Mouse (Mus musculus): ENCODE measurements around the gene Olr1. TPM values are rescaled to one million over a fixed set of nuclear protein-coding genes. Genes with fewer than 3 reads are reported as not detected.

Gene Olr1
- total RNA-seq, 2 experiments from 2014 or later = 10.0 to 13.9 TPM

Other genes starting within 250 kb of the Olr1 start
- gene Cd69, start 231.7 kb downstream of the Olr1 start, total RNA-seq (2015) = 21.3 and 25.9 TPM in 2 replicates
- 20.6 and 22.7 TPM in 2 replicates for gene Cd69, start 231.7 kb downstream of the Olr1 start, total RNA-seq (2017)
- gene 4922502D21Rik, start 175.4 kb downstream of the Olr1 start, total RNA-seq (2015) = 0.54 TPM in 1 of 2 replicates, not detected in the other
- 0.44 TPM in 1 of 2 replicates, not detected in the other for gene 4922502D21Rik, start 175.4 kb downstream of the Olr1 start, total RNA-seq (2017)
- 449 and 472 TPM in 2 replicates for gene Clec12a, start 164.5 kb downstream of the Olr1 start, total RNA-seq (2015)
- 389 and 405 TPM in 2 replicates for gene Clec12a, start 164.5 kb downstream of the Olr1 start, total RNA-seq (2017)
- gene Clec12b, start 121.3 kb downstream of the Olr1 start, total RNA-seq (2015) = not detected in 2 replicates
- not detected in 2 replicates for gene Clec12b, start 121.3 kb downstream of the Olr1 start, total RNA-seq (2017)
- gene Clec1b, start 109.9 kb downstream of the Olr1 start, total RNA-seq (2015) = 3.6 and 5.5 TPM in 2 replicates
- 3.8 and 4.5 TPM in 2 replicates for gene Clec1b, start 109.9 kb downstream of the Olr1 start, total RNA-seq (2017)
- gene Clec9a, start 98.3 kb downstream of the Olr1 start, total RNA-seq (2015) = 27.6 and 31.4 TPM in 2 replicates
- gene Clec9a, start 98.3 kb downstream of the Olr1 start, total RNA-seq (2017) = 13.4 and 14.3 TPM in 2 replicates
- 0.07 TPM in 1 of 2 replicates, not detected in the other for gene Clec1a, start 55.2 kb downstream of the Olr1 start, total RNA-seq (2015)
- gene Clec1a, start 55.2 kb downstream of the Olr1 start, total RNA-seq (2017) = 0.15 TPM in 1 of 2 replicates, not detected in the other
- not detected in 2 replicates for gene Tmem52b, start 5.4 kb upstream of the Olr1 start, total RNA-seq (2015)
- gene Tmem52b, start 5.4 kb upstream of the Olr1 start, total RNA-seq (2017) = not detected in 2 replicates
- gene Gabarapl1, start 26.0 kb upstream of the Olr1 start, total RNA-seq (2015) = 5.6 and 7.4 TPM in 2 replicates
- 17.6 and 20.7 TPM in 2 replicates for gene Gabarapl1, start 26.0 kb upstream of the Olr1 start, total RNA-seq (2017)
- 3.9 and 7.2 TPM in 2 replicates for gene Klre1, start 70.7 kb upstream of the Olr1 start, total RNA-seq (2015)
- 4.1 and 8.3 TPM in 2 replicates for gene Klre1, start 70.7 kb upstream of the Olr1 start, total RNA-seq (2017)
- 20.4 and 41.6 TPM in 2 replicates for gene Klrd1, start 84.6 kb upstream of the Olr1 start, total RNA-seq (2015)
- gene Klrd1, start 84.6 kb upstream of the Olr1 start, total RNA-seq (2017) = 14.1 and 18.1 TPM in 2 replicates
- 22.0 and 28.7 TPM in 2 replicates for gene Klrk1, start 116.7 kb upstream of the Olr1 start, total RNA-seq (2015)
- 19.9 and 34.0 TPM in 2 replicates for gene Klrk1, start 116.7 kb upstream of the Olr1 start, total RNA-seq (2017)
- gene Klrc3, start 136.2 kb upstream of the Olr1 start, total RNA-seq (2015) = 0.29 and 1.4 TPM in 2 replicates
- not detected in 2 replicates for gene Klrc3, start 136.2 kb upstream of the Olr1 start, total RNA-seq (2017)
- 2.4 and 4.2 TPM in 2 replicates for gene Klrc2, start 153.5 kb upstream of the Olr1 start, total RNA-seq (2015)
- gene Klrc2, start 153.5 kb upstream of the Olr1 start, total RNA-seq (2017) = 2.7 and 5.2 TPM in 2 replicates
- 4.3 and 7.1 TPM in 2 replicates for gene Klrc1, start 171.8 kb upstream of the Olr1 start, total RNA-seq (2015)
- gene Klrc1, start 171.8 kb upstream of the Olr1 start, total RNA-seq (2017) = 6.6 and 17.9 TPM in 2 replicates
- gene Klri1, start 210.0 kb upstream of the Olr1 start, total RNA-seq (2015) = 0.33 TPM in 1 of 2 replicates, not detected in the other
- not detected in 2 replicates for gene Klri1, start 210.0 kb upstream of the Olr1 start, total RNA-seq (2017)
- gene Klri2, start 233.3 kb upstream of the Olr1 start, total RNA-seq (2015) = 1.7 and 4.2 TPM in 2 replicates
- gene Klri2, start 233.3 kb upstream of the Olr1 start, total RNA-seq (2017) = 1.8 and 3.4 TPM in 2 replicates

Data from megakaryocyte, adult 5-6 weeks (primary cell).